Mouse (Mus musculus) hindbrain, embryonic 16.5 days (tissue): ENCODE results near the gene Cpox. TPM values are rescaled to one million over a fixed set of nuclear protein-coding genes. Genes with fewer than 3 reads are reported as not detected.

ENCODE experiments used
- ATAC-seq: fragments of 200-750 bp; cut with Nextera tagmentation; 2 replicates; pipeline ENCODE4 v1.8.0; 2017; ENCODE audit warnings: moderate TSS enrichment, moderate library complexity
- H3K27ac ChIP-seq: fragments of 300-500 bp; sonication (generic); 2 replicates; pipeline ENCODE4 v1.5.1; 2014; ENCODE audit warnings: low read depth, mild to moderate bottlenecking, control low read depth, low read length, moderate library complexity
- H3K27me3 ChIP-seq: fragments of 300-500 bp; sonication (generic); replicated peaks from 2 replicates; pipeline ENCODE4 v1.6.1; 2014; ENCODE audit warnings: low read length; ENCODE audit not compliant: control insufficient read depth, insufficient read depth
- H3K36me3 ChIP-seq: fragments of 300-500 bp; sonication (generic); 2 replicates; pipeline ENCODE4 v1.6.1; 2014; ENCODE audit warnings: mild to moderate bottlenecking, low read length, moderate library complexity, mixed read lengths; ENCODE audit not compliant: control insufficient read depth, insufficient read depth
- H3K4me1 ChIP-seq: fragments of 300-500 bp; sonication (generic); 2 replicates; pipeline ENCODE4 v1.6.1; 2014; ENCODE audit warnings: low read depth, low read length; ENCODE audit not compliant: control insufficient read depth, insufficient read depth
- H3K4me2 ChIP-seq: fragments of 300-500 bp; sonication (generic); 2 replicates; pipeline ENCODE4 v1.6.1; 2014; ENCODE audit warnings: mild to moderate bottlenecking, low read length, control low read depth, moderate library complexity
- H3K4me3 ChIP-seq: fragments of 300-500 bp; sonication (generic); 2 replicates; pipeline ENCODE4 v1.5.1; 2014; ENCODE audit warnings: mild to moderate bottlenecking, low read length, control low read depth, moderate library complexity
- H3K9ac ChIP-seq: fragments of 300-500 bp; sonication (generic); 2 replicates; pipeline ENCODE4 v1.6.1; 2014; ENCODE audit warnings: low read depth, mild to moderate bottlenecking, control low read depth, low read length, moderate library complexity
- H3K9me3 ChIP-seq: fragments of 300-500 bp; sonication (generic); 2 replicates; pipeline ENCODE4 v1.6.1; 2014; ENCODE audit warnings: mild to moderate bottlenecking, low read length, moderate library complexity; ENCODE audit not compliant: control insufficient read depth
- WGBS: fragments of 180-500 bp; shearing (Covaris S2); extraction: QIAGEN DNeasy Blood & Tissue Kit; methylation state at CpG from one replicate; pipeline ENCODE4 v1.1.7; 2014; 5-methylcytosine and 5-hydroxymethylcytosine counted together
- polyA plus RNA-seq: library from polyadenylated mRNA; unstranded; fragments of >200 nt; fragmentation: Nextera tagmentation; extraction: Ambion mirVana; gene quantifications from 2 replicates; pipeline ENCODE4 v1.2.1, GENCODE M21; 2015

The Cpox gene
- 14.5 and 16.3 TPM in 2 replicates for polyA plus RNA-seq

GRCm38 (mm10) chr16:58669917-58670630 lies at the start of gene Cpox:
Cpox (plus strand) TSS chr16:58670292.
- Histone ChIP-seq H3K9me3 (no peaks in the 10 kb centered on the region), H3K27me3 (no peaks in the 10 kb centered on the region), H3K4me2 (peak within 1 kb of the TSS; percentile 84), H3K9ac (peak within 1 kb of the TSS; percentile 75), H3K4me1 (peaks cover 10% of the 10 kb centered on the region), H3K36me3 (peaks cover 6% of the 10 kb centered on the region), H3K27ac (peak within 1 kb of the TSS; percentile 80), H3K4me3 (peak within 1 kb of the TSS; percentile 63)
- WGBS, result under 1% methylated on average over 50 of the region's 51 CpGs
- peak; percentile 100 for ATAC-seq

- no peak overlapping the region for H3K4me2 ChIP-seq
- H3K4me1 ChIP-seq, result no peaks in the 10 kb centered on the region
- WGBS, result 93% methylated on average over 3 of the region's 3 CpGs
- no peak overlapping the region for H3K9ac ChIP-seq
- H3K9me3 ChIP-seq, result no peaks in the 10 kb centered on the region
- H3K27me3 ChIP-seq, result no peaks in the 10 kb centered on the region
- no peak for ATAC-seq
- no peak overlapping the region for H3K4me3 ChIP-seq
- H3K27ac ChIP-seq, result no peak overlapping the region
- no peaks in the 10 kb centered on the region for H3K36me3 ChIP-seq
Observed at GRCm38 (mm10) chr16:58622377-58622776, 47.7 kb upstream of the Cpox start.

GRCm38 (mm10) chr16:58623114-58623513 lies 47.0 kb upstream of the Cpox start:
- Histone ChIP-seq H3K4me3 (no peak overlapping the region), H3K9me3 (no peaks in the 10 kb centered on the region), H3K4me2 (no peak overlapping the region), H3K4me1 (no peaks in the 10 kb centered on the region), H3K9ac (no peak overlapping the region), H3K27ac (no peak overlapping the region), H3K27me3 (no peaks in the 10 kb centered on the region), H3K36me3 (no peaks in the 10 kb centered on the region)
- no peak for ATAC-seq
- WGBS, result 86% methylated on average over 4 of the region's 4 CpGs

GRCm38 (mm10) chr16:58623944-58624343 lies 46.1 kb upstream of the Cpox start:
- peak; percentile 6; the same call in 1 of the 2 replicates for ATAC-seq
- Histone ChIP-seq H3K27ac (no peak overlapping the region), H3K9ac (no peak overlapping the region), H3K36me3 (no peaks in the 10 kb centered on the region), H3K4me3 (no peak overlapping the region), H3K27me3 (no peaks in the 10 kb centered on the region), H3K9me3 (no peaks in the 10 kb centered on the region), H3K4me1 (no peaks in the 10 kb centered on the region), H3K4me2 (no peak overlapping the region)
- 82% methylated on average over 6 of the region's 6 CpGs for WGBS

DNA sequence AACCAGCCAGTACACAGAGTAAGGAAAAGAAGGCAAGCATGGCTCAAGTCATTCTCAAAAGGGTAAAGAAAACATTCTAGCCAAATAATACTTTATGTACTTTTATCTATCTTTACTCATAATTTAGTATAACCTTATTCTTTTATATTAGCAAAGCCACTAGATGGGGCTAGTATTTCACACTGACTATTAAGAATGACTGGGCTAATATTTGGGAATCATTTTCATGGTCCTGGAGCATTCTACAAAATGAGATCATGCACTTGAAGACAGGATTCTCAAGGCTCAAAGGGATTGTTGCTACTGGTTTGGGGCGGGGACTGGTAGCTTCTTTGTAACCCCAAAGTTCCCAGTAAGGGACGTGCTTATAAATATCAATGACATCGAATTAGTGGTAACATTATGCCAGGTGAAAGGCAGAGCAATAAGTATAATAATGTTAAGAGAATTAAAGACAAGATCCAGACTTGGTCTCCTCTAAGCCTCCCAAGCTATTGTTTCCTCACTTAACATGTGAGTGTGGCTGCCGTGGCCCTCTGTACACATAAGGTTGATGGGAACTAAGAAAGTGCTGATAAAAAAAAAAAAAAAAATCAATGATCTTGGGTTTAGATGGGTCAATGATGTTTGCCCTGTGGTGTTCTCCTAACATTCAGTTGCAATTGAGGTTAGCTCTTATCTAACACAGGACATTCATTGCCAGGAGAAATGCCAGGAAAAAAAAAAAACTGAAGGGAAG lies 42.3 kb upstream of the Cpox start:
- Histone ChIP-seq H3K4me3 (no peak overlapping the region), H3K9ac (no peak overlapping the region), H3K27ac (no peak overlapping the region), H3K9me3 (no peaks in the 10 kb centered on the region), H3K36me3 (no peaks in the 10 kb centered on the region), H3K27me3 (no peaks in the 10 kb centered on the region), H3K4me2 (no peak overlapping the region), H3K4me1 (no peaks in the 10 kb centered on the region)
- 90% methylated on average over 4 of the region's 4 CpGs for WGBS
- no peak for ATAC-seq

DNA sequence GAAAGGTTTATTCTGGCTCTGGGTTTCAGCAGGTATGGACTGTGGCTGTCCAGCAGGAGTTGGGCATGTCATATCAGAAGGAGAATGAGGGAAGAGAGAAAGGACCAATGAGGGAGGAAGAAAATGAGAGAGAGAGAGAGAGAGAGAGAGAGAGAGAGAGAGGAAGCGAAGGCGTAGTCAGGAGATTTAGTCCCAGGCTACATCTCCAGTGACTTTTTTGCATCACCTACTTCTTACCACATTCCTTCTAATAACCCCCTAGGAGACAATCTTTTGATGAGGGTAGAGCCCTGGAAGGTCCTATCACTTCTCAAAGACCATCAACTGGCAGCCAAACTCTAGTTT lies 41.8 kb upstream of the Cpox start:
- ATAC-seq, result no peak
- Histone ChIP-seq H3K9me3 (no peaks in the 10 kb centered on the region), H3K27me3 (no peaks in the 10 kb centered on the region), H3K4me2 (no peak overlapping the region), H3K36me3 (no peaks in the 10 kb centered on the region), H3K9ac (no peak overlapping the region), H3K4me1 (no peaks in the 10 kb centered on the region), H3K4me3 (no peak overlapping the region), H3K27ac (no peak overlapping the region)
- 96% methylated on average over 2 of the region's 2 CpGs for WGBS

DNA sequence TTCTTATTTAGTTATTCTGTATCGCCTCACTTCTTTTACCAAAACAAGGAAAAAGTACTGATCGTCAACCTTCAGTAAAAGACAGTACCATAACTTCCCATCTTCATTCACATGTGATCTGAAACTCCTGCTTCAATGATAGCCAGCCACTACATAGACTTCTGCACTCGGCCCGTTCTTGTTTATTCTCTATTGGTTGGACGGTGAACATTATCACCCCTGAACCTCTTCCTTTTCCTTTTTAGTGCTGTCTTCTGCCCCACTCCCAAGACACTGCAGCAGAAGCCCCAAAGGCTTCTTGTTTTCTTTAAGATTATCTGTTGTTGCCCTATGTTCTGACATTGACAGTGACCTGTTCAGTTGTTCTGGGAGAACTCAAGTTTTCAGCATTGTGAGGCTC lies 41.1 kb upstream of the Cpox start:
- no peak for ATAC-seq

DNA sequence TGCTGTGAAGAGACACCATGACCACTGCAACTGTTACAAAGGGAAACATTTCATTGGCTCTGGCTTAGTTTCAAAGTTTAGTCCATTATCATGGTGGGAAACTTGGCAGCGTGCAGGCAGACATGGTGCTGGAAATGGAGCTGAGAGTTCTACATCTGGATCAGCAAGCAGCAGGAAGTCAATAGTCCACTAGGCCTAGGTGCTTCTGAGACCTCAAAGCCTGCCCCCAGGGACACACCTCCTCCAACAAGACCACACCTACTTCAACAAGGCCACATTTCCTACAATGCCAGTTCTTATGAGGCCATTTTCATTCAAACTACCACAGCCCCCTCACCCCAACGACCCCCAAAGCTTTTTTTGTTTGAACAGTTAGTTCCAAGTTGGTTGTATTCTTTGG lies 40.4 kb upstream of the Cpox start:
- no peak overlapping the region for H3K9ac ChIP-seq
- no peaks in the 10 kb centered on the region for H3K36me3 ChIP-seq
- no peaks in the 10 kb centered on the region for H3K27me3 ChIP-seq
- no peak overlapping the region for H3K4me2 ChIP-seq
- no peak overlapping the region for H3K27ac ChIP-seq
- no peak overlapping the region for H3K4me3 ChIP-seq
- 72% methylated on average over 2 of the region's 2 CpGs for WGBS
- no peaks in the 10 kb centered on the region for H3K4me1 ChIP-seq
- ATAC-seq, result no peak
- H3K9me3 ChIP-seq, result no peaks in the 10 kb centered on the region

More for the DNA sequence above, 41.1 kb upstream of the Cpox start:
- Histone ChIP-seq H3K27me3 (no peaks in the 10 kb centered on the region), H3K9me3 (no peaks in the 10 kb centered on the region), H3K36me3 (no peaks in the 10 kb centered on the region), H3K4me1 (no peaks in the 10 kb centered on the region), H3K27ac (no peak overlapping the region), H3K4me3 (no peak overlapping the region), H3K4me2 (no peak overlapping the region), H3K9ac (no peak overlapping the region)
- WGBS, result 94% methylated on average over 5 of the region's 5 CpGs

- 46% methylated on average over 2 of the region's 2 CpGs for WGBS
- H3K27ac ChIP-seq, result no peak overlapping the region
- H3K9ac ChIP-seq, result no peak overlapping the region
- no peaks in the 10 kb centered on the region for H3K4me1 ChIP-seq
- H3K36me3 ChIP-seq, result no peaks in the 10 kb centered on the region
- H3K4me3 ChIP-seq, result no peak overlapping the region
- no peaks in the 10 kb centered on the region for H3K27me3 ChIP-seq
- ATAC-seq, result no peak
- no peaks in the 10 kb centered on the region for H3K9me3 ChIP-seq
- H3K4me2 ChIP-seq, result no peak overlapping the region
Observed at GRCm38 (mm10) chr16:58635866-58636265, 34.2 kb upstream of the Cpox start.
